Mouse (Mus musculus) hindbrain, embryonic 10.5 days (tissue): Measurements from ENCODE around the gene Aldh3a1. TPM values are rescaled to one million over a fixed set of nuclear protein-coding genes. Genes with fewer than 3 reads are reported as not detected.

Experiments
- DNase-seq: peaks from one replicate; pipeline ENCODE4 v3.0.0-alpha.2; 2017; ENCODE audit warnings: low spot score
- H3K27ac ChIP-seq: fragments of 300-500 bp; sonication (generic); 2 replicates; pipeline ENCODE4 v1.5.1; 2016; ENCODE audit warnings: mild to moderate bottlenecking, moderate library complexity
- H3K27me3 ChIP-seq: fragments of 300-500 bp; sonication (generic); 2 replicates; pipeline ENCODE4 v1.6.1; 2016; ENCODE audit warnings: mild to moderate bottlenecking; ENCODE audit not compliant: poor library complexity, insufficient read depth, severe bottlenecking
- H3K36me3 ChIP-seq: fragments of 300-500 bp; sonication (generic); 2 replicates; pipeline ENCODE4 v1.6.1; 2016; ENCODE audit warnings: mild to moderate bottlenecking, moderate library complexity
- H3K4me1 ChIP-seq: fragments of 300-500 bp; sonication (generic); replicated peaks from 2 replicates; pipeline ENCODE4 v1.6.1; 2016; ENCODE audit warnings: mild to moderate bottlenecking
- H3K4me3 ChIP-seq: fragments of 300-500 bp; sonication (generic); 2 replicates; pipeline ENCODE4 v1.5.1; 2016; ENCODE audit warnings: mild to moderate bottlenecking, moderate library complexity
- H3K9me3 ChIP-seq: fragments of 300-500 bp; sonication (generic); 2 replicates; pipeline ENCODE4 v1.6.1; 2016; ENCODE audit warnings: mild to moderate bottlenecking, moderate library complexity
- WGBS: fragments of 180-500 bp; shearing (Covaris S2); methylation state at CpG from one replicate; pipeline ENCODE4 v1.1.7; 2016; 5-methylcytosine and 5-hydroxymethylcytosine counted together
- polyA plus RNA-seq: library from polyadenylated mRNA; unstranded; fragments of >200 nt; fragmentation: Nextera tagmentation; extraction: Ambion mirVana; gene quantifications from 2 replicates; pipeline ENCODE4 v1.2.1, GENCODE M21; 2016

Aldh3a1 gene
- polyA plus RNA-seq, 1 experiment from 2014 or later, result not detected

- Histone ChIP-seq H3K27ac (no peak overlapping the region), H3K4me1 (no peaks in the 10 kb centered on the region; the same call in 1 of the 2 replicates), H3K36me3 (no peaks in the 10 kb centered on the region), H3K27me3 (no peaks in the 10 kb centered on the region), H3K9me3 (no peaks in the 10 kb centered on the region), H3K4me3 (no peak overlapping the region)
- no peak for DNase-seq
- WGBS, result 93% methylated on average over 6 of the region's 6 CpGs
These were observed 18.6 kb downstream of the Aldh3a1 start for GRCm38 (mm10) chr11:61225941-61226412.

- no peak overlapping the region for H3K4me3 ChIP-seq
- no peaks in the 10 kb centered on the region for H3K9me3 ChIP-seq
- DNase-seq, result no peak
- H3K36me3 ChIP-seq, result no peaks in the 10 kb centered on the region
- no peak overlapping the region for H3K27ac ChIP-seq
- WGBS, result 88% methylated on average over 8 of the region's 8 CpGs
- no peaks in the 10 kb centered on the region for H3K27me3 ChIP-seq
- H3K4me1 ChIP-seq, result peaks cover 4% of the 10 kb centered on the region
These were observed 20.5 kb downstream of the Aldh3a1 start for GRCm38 (mm10) chr11:61227816-61228215.

DNA sequence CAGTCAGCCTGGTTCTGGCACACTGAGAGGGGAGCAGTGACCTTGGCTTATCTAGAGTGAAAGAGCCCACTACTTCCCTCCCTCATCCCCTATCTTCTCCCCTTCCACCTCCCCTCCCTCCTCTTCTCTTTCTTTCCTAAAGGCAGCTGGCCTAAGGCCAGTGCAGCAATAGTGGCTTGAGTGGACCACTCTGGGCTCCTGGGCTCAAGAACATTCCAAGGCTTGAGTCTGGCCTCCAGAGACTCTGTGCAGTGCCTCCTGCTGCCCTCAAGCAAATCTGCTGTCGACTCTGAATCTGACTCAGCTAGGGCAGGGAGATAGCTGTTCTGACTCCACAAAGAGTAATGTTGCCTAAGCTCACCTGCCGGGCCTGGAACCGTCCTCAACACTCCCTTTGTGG, 21.1 kb downstream of the Aldh3a1 start:
- peaks cover 4% of the 10 kb centered on the region for H3K4me1 ChIP-seq
- no peak overlapping the region for H3K4me3 ChIP-seq
- H3K27ac ChIP-seq, result no peak overlapping the region
- no peaks in the 10 kb centered on the region for H3K27me3 ChIP-seq
- WGBS, result 74% methylated on average over 3 of the region's 3 CpGs
- no peaks in the 10 kb centered on the region for H3K9me3 ChIP-seq
- H3K36me3 ChIP-seq, result no peaks in the 10 kb centered on the region
- no peak for DNase-seq

DNA sequence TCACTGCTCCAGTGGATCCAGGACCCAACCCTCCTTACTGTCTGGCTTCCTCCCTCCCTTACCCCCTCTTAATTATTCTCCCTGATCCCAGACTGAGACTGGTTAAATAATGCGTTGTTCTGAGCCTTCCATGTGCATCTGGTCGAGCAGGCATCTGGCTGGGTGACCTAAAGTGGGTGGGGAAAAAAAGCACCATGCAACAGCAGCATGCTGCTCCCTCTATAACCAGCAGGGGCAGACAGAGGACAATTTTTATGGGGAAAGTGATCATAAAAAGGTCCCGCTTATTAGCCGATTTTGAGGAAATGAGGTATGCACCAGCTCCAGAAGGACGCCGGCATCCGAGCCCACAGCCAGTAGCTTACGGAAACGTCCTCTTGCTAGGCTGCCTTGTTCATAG, 24.0 kb downstream of the Aldh3a1 start:
- Histone ChIP-seq H3K9me3 (no peaks in the 10 kb centered on the region), H3K27me3 (no peaks in the 10 kb centered on the region), H3K36me3 (no peaks in the 10 kb centered on the region), H3K4me3 (no peak overlapping the region), H3K4me1 (peaks cover 8% of the 10 kb centered on the region), H3K27ac (no peak overlapping the region)
- 24% methylated on average over 9 of the region's 9 CpGs for WGBS
- peak; percentile 65 for DNase-seq

- WGBS, result 67% methylated on average over 5 of the region's 5 CpGs
- DNase-seq, result no peak
- Histone ChIP-seq H3K4me3 (no peak overlapping the region), H3K27me3 (no peaks in the 10 kb centered on the region), H3K4me1 (peaks cover 8% of the 10 kb centered on the region), H3K36me3 (no peaks in the 10 kb centered on the region), H3K27ac (no peak overlapping the region), H3K9me3 (no peaks in the 10 kb centered on the region)
These were observed 26.8 kb downstream of the Aldh3a1 start for GRCm38 (mm10) chr11:61234174-61234573.

GRCm38 (mm10) chr11:61236015-61236414, 28.7 kb downstream of the Aldh3a1 start:
- no peaks in the 10 kb centered on the region for H3K9me3 ChIP-seq
- no peaks in the 10 kb centered on the region for H3K36me3 ChIP-seq
- H3K27ac ChIP-seq, result no peak overlapping the region
- no peak overlapping the region for H3K4me3 ChIP-seq
- no peaks in the 10 kb centered on the region for H3K27me3 ChIP-seq
- peaks cover 8% of the 10 kb centered on the region for H3K4me1 ChIP-seq
- WGBS, result 90% methylated on average over 3 of the region's 3 CpGs
- DNase-seq, result no peak

- no peak overlapping the region for H3K4me3 ChIP-seq
- no peaks in the 10 kb centered on the region for H3K4me1 ChIP-seq
- WGBS, result 89% methylated on average over 7 of the region's 7 CpGs
- H3K9me3 ChIP-seq, result no peaks in the 10 kb centered on the region
- H3K27ac ChIP-seq, result no peak overlapping the region
- peaks cover 37% of the 10 kb centered on the region for H3K36me3 ChIP-seq
- H3K27me3 ChIP-seq, result no peaks in the 10 kb centered on the region
- no peak for DNase-seq
These were observed 37.1 kb downstream of the Aldh3a1 start for GRCm38 (mm10) chr11:61244406-61244805.

GRCm38 (mm10) chr11:61251741-61252140, 44.4 kb downstream of the Aldh3a1 start:
- no peaks in the 10 kb centered on the region for H3K27me3 ChIP-seq
- H3K9me3 ChIP-seq, result no peaks in the 10 kb centered on the region
- 88% methylated on average over 10 of the region's 10 CpGs for WGBS
- DNase-seq, result no peak
- peaks cover 85% of the 10 kb centered on the region for H3K36me3 ChIP-seq
- no peaks in the 10 kb centered on the region for H3K4me1 ChIP-seq
- H3K4me3 ChIP-seq, result no peak overlapping the region
- H3K27ac ChIP-seq, result no peak overlapping the region

DNA sequence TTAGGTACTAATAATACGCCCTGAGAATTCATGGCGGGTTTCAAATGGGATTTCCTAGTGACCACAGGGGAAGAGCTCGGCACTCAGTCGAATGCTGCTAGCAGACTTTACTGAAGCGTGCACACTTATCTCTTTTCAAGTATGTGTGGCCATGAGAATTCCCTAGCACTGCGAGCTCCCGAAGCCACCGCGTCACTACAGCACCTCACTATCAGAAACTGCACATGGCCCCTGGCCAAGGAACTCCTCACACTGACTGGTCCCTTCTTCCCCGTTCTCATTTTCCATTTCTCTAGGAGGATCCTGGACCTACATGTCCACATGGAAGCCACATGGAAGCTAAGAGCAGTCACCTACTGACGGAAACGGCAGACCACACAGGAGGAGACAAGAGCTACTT, 45.5 kb downstream of the Aldh3a1 start:
- Histone ChIP-seq H3K4me3 (no peak overlapping the region), H3K4me1 (no peaks in the 10 kb centered on the region), H3K27ac (no peak overlapping the region), H3K27me3 (no peaks in the 10 kb centered on the region), H3K36me3 (peaks cover 87% of the 10 kb centered on the region), H3K9me3 (no peaks in the 10 kb centered on the region)
- no peak for DNase-seq
- 94% methylated on average over 12 of the region's 12 CpGs for WGBS

GRCm38 (mm10) chr11:61259106-61259505, 51.8 kb downstream of the Aldh3a1 start:
- Histone ChIP-seq H3K27me3 (no peaks in the 10 kb centered on the region), H3K4me1 (no peaks in the 10 kb centered on the region), H3K4me3 (no peak overlapping the region), H3K27ac (no peak overlapping the region), H3K36me3 (peaks cover 88% of the 10 kb centered on the region), H3K9me3 (no peaks in the 10 kb centered on the region)
- 93% methylated on average over 6 of the region's 6 CpGs for WGBS
- no peak for DNase-seq

GRCm38 (mm10) chr11:61262516-61262915, 55.2 kb downstream of the Aldh3a1 start:
- H3K4me1 ChIP-seq, result peaks cover 11% of the 10 kb centered on the region
- H3K36me3 ChIP-seq, result peaks cover 64% of the 10 kb centered on the region
- no peak for DNase-seq
- no peak overlapping the region for H3K4me3 ChIP-seq
- no peak overlapping the region for H3K27ac ChIP-seq
- WGBS, result 88% methylated on average over 14 of the region's 14 CpGs
- H3K27me3 ChIP-seq, result no peaks in the 10 kb centered on the region
- no peaks in the 10 kb centered on the region for H3K9me3 ChIP-seq

- Histone ChIP-seq H3K9me3 (no peaks in the 10 kb centered on the region), H3K4me3 (no peak overlapping the region), H3K4me1 (peaks cover 14% of the 10 kb centered on the region), H3K36me3 (peaks cover 51% of the 10 kb centered on the region), H3K27me3 (peaks cover 11% of the 10 kb centered on the region), H3K27ac (no peak overlapping the region)
- 86% methylated on average over 1 of the region's 1 CpGs for WGBS
- DNase-seq, result no peak
These were observed 56.5 kb downstream of the Aldh3a1 start for GRCm38 (mm10) chr11:61263841-61264240.

- Histone ChIP-seq H3K27me3 (peaks cover 14% of the 10 kb centered on the region), H3K9me3 (no peaks in the 10 kb centered on the region), H3K27ac (peak within 1 kb of the TSS; percentile 95), H3K36me3 (peaks cover 29% of the 10 kb centered on the region), H3K4me1 (peaks cover 14% of the 10 kb centered on the region), H3K4me3 (peak within 1 kb of the TSS; percentile 82)
- peak; percentile 94 for DNase-seq
- 2% methylated on average over 58 of the region's 58 CpGs for WGBS
These were observed 59.5 kb downstream of the Aldh3a1 start, which contains the start of gene Aldh3a2 for GRCm38 (mm10) chr11:61266551-61267533. Gene Aldh3a2, minus strand, starts transcription at chr11:61267464.
